Mouse (Mus musculus) adrenal gland, postnatal 36 days (tissue): ENCODE data around the gene Ngf. TPM values are rescaled to one million over a fixed set of nuclear protein-coding genes. Genes with fewer than 3 reads are reported as not detected.

Experiments
- DNase-seq, 2 experiments: peaks; one replicate each; pipeline ENCODE4 v3.0.0; 2021; ENCODE audit warnings: mixed read lengths in 1 of 2
- long read RNA-seq, 2 experiments: library from polyadenylated mRNA; stranded (forward); transcript quantifications; one replicate each; pipeline ENCODE4 v2.0.0; 2021; ENCODE audit warnings: borderline sequencing depth in 2 of 2
- total RNA-seq, 2 experiments: library from RNA; stranded (reverse); gene quantifications; 2 replicates each; pipeline ENCODE4 v1.2.3; 2021

Gene Ngf
- 1 to 10 TPM; 1.8 to 3.2 TPM for total RNA-seq
- long read RNA-seq, experiment 1, partial matches to known transcripts = 0 of 1 reads
- long read RNA-seq, experiment 1, other reads (novel, unspliced or antisense) = 1 of 1 reads
- long read RNA-seq, experiment 2, partial matches to known transcripts = 0 of 1 reads
- long read RNA-seq, experiment 2, other reads (novel, unspliced or antisense) = 0 of 1 reads

DNA sequence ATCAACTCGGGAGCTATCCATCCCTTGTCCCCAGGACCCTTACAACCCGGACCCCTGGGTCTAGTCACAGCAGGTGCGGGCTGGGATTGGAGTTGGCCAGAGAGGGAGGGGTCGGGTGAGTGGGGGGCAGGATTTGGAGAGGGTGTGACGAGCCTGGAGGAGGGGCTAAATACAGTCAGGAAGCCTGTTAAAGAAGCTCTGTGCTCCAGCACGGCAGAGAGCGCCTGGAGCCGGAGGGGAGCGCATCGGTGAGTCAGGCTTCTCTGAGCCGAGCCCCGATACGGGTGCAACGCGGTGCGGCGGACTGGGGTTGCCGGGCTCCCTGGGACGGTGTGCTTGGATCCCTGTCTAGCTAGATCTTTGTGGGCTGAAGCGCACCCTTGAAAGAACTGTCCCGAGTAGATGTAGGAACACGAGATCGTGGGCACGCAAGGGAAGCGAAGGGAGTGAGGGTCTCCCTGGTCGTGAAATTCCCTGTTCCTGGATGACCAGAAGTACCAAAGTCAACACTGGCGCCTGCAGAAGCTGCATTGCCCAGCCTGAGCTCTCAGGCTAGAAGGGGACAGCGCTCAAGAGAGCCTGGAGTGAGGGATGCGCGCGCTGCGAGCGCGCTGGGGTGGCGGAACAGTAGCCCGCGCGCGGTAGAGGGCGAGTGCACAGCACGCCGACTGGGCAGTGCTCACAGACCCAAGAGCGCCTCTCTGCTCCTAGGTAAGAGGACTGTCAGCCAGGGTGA, at the start of gene Ngf:
Gene Ngf (plus strand): TSS at position 207 of the 736 bp plus-strand sequence.
- DNase-seq = peak in 1 of 2 experiments; percentile 16

DNA sequence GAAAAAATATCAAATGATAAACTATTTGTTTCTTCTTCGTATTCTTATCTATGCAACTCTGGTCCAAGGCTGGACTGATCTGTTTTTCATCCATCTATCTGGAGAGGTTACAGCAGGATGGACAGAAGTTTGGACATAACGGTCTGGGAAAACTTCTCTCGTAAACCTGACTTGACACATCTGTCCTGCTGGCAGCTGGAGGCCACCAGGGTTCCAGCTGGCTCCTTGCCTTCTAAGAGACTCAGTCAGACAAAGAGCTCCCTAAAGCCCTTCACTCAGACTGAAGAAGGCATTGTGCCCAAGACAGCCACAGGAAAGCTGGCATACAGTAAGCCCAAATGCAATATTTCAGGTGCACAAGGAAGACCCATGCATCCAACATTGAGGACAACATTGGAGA, 24.2 kb upstream of the Ngf start:
- DNase-seq = peak in 1 of 2 experiments; percentile 13

- no peak for DNase-seq
Measured at GRCm38 (mm10) chr3:102446691-102447090, 23.0 kb upstream of the Ngf start.

GRCm38 (mm10) chr3:102454566-102454965, 15.2 kb upstream of the Ngf start:
- no peak for DNase-seq

DNA sequence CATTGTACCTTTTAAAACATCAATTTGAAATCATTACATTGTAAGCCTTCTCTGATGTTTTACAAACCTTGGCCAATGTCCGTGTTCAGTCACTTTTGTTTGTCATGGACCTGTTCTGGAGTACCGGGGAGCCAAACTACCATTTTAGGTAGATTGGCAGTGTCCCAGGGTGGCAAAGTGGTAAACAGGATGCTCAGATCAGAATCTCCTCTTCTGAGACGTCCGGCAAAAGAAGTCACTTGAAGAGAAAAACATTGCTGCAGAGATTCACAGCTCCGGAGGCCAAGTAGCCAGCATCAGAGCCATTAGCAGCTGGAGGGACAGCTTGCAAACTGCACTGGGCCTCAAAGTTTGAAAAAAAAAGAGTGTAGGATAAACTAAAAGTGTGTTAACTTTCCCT, 9.2 kb upstream of the Ngf start:
- DNase-seq = no peak

DNA sequence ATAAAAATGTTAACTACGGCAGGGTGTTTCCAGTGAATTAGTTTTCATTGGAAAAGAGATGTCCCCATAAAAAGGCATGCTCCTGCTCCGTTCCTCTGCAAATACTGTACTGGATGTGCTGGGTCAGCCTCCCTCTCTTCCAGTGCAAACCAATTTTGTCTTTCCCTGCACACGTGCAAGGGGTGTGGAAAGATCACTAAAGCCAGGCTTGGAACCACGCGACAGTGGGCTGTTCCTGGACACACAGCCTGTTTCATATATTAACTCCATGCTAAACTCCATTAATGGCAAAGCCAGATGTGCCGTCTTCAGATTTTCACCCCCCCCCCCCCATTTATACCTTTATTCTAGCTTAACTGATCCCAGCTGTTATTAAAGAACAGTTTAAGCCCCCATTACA, 8.7 kb upstream of the Ngf start:
- DNase-seq = no peak

DNA sequence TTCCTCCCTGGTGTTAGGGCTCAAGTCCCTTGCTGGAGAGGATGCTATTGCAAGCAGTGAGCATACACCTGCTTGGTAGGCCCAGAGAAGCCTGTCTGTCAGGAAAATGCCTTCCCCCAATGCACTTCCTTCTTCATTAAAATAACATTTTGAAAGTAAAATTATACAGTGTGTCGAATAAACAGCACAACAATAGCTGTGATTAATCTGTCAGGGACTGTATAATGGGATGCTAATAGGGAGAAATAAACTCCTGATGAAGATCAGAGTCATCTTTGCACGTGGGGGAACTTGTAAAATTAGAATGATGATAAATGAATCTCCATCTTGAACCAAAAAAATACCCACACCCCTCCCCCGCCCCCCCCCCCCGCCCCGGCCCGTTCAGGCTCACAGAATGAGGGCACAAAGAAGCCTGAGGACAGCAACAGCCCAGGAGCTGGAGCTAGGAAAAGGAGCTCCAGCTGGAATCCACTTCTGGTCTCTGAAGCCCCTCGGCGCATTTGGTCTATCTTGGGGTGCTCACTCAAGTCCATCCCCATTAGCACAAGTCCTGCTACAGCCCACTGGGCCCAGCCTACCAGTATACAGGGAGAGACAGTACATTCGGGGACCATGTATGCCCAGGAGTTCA, 6.9 kb upstream of the Ngf start:
- DNase-seq = no peak

DNA sequence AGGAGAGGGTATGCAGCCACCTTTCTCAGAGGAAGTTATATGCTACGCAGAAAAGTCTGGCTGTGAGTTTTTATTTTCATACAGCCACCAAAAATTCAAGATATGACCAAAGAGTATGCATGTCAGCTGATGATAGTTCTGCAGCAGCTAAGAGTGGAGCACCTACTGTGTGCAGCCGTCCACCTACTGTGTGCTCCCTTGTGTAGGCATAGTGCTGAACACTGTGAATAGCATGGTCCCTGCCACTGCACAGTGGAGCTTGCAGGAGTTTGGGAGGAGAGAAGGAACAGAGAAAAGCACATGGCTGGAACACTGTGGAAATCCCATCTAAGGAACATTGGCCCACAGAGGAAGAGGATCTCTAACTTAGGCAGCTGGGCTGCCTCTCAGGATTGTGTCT, 6.4 kb upstream of the Ngf start:
- DNase-seq = no peak

DNA sequence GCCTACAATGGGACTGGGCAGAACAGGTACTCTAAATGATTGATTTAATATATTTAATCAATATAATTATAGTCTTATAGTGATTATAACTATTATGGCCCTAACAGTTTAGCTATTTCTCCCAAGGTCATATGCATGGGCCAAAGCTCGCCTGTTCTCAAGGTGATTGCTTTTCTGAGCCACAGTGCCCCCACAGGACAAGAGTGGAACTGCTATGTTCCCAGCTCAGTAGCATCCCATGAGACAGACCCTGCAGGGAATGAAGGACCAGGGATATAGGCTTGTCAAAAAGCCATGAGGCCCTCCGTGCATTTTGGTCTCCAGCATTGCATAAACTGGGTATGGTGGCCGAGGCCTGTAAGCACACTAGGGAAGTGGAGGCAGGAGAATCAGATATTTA, 3.1 kb upstream of the Ngf start:
- peak; percentile 45 to 71 for DNase-seq

DNA sequence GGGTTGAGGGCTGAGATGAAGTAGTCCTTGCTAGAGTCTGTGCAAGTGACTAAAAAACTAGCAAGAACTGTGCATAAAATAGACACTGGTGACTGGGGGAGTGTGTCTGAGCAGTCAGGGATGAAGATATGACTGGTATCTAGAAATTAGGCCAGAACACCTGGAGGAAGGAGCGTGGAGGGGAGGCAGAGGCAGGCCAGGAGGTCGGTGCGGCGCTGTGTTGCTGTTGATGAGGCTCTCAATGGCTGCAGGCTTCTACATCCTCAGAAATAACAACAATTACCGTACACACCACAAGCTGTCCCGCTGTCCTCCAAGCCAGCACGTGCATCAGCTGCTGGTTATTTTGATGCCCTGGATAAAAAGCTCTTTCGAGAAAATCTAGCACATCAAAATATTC, 2.6 kb upstream of the Ngf start:
- no peak for DNase-seq

- no peak for DNase-seq
Measured at GRCm38 (mm10) chr3:102471251-102471650, 1.5 kb downstream of the Ngf start.

GRCm38 (mm10) chr3:102471799-102472198, 2.1 kb downstream of the Ngf start:
- no peak for DNase-seq

DNA sequence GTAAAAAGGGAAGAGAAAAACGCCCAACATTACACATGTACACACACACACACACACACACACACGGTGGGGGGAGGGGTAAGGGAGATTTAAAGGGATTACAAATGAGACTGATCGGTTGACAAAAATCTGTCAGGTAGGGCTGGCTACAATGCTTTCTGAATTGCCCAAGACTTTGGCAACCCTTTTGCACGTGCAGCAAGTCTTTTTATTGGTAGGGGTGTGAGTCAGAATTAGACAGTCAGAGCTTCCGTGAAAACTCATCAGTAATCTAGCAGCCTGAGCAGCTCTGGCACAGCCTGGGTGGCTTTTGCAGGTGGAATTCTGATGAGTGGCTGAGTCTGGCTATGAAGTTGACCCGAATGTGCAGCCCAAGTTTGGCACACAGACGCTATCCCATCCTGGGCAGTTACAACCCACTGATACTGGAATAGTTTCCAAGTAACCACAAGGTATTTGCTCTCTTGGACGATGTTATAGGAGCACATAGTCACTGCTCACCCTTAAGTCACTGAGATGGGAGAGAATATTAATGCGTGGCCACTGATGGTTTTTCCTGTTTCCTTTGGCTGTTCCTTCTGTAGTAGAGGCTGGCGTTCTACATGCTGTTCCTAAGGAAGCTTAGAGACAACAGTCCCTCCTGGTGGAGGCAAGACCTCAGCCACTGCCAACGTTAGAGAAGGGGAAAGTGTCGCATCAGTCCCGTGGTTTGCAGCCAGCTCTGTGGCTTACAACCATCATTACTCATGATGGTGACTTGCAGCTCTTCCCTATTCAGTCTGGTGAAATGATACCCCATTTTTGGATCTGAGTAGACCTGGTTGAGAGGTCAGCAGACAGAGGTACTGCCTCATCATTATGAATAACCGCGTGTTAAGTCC, 4.8 kb downstream of the Ngf start:
- DNase-seq = no peak

DNA sequence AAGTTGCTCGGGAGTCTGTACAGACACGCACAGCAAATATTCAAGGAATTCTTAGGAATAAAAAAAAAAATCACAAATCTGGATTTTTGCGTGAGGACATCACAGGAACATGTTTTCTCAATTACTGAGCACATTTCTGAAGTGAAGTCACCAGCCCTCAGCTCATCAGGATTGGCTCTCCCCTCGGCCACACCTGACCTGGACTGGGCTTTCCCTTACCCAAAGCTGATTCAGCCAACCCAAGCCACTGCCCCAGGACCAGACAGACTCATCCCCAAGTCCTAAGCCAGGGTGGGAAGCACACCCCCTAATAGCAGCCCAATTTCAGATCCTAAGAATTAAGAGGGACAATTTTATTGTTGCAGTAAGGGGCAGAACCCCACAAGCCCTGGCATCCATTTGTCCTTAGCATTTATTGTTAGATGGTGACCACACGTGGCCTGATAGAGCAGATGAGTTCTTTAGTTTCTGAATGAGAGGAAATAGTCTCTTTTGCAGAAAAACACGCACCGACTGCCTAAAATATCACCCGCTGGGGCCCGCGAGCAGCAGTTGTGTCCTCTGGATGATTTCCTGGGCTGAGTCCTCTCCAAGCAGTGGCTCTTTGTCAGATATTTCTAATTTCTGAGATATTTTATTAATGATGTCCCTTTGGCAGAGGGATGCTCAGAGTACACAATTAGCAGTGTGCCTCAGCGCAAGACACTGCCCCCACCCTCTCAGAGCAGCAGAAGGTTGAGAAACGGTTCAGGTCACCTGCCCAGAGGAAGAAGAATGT, 8.4 kb downstream of the Ngf start:
- DNase-seq = peak in 1 of 2 experiments; percentile 4

GRCm38 (mm10) chr3:102490393-102491123, 20.8 kb downstream of the Ngf start:
- DNase-seq = no peak

DNA sequence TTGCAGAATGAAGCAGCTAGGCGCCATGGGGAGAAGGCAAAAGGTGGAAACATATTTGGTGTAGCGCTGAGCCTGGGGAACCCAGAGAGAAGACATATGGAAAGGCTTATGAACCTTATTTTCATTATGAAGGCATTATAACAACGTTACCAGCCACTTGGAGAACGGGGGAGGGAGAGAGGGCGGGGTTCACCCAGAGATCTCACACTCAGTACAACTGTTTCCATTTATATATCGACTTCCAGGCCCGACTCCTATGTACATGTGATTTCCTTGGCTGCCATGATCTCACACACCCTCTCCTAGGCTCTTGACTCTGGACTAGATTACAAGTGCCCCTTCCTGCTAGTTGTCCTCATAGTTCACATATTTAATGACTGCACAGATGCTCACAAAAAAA, 28.4 kb downstream of the Ngf start:
- no peak for DNase-seq

DNA sequence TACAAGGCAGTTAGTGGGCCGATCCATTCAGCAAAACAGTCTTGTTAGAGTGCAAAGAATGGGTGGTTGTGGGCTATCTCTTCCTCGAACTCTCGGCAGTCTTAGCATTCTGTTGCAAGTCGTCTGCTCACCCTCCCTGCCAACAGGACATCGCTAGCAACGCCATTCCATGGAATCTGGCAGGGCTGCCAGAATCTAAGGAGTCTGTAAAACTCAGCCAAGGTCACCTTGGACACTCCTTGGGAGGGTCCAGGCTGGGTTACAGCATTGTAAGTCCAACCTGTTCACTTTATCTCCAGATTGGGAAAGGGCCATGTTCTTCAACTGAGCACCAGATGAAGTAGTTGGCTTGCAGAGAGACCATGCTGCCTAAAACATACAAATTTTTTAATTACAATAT, 29.2 kb downstream of the Ngf start:
- no peak for DNase-seq

- no peak for DNase-seq
Measured at GRCm38 (mm10) chr3:102500031-102500430, 30.3 kb downstream of the Ngf start.

DNA sequence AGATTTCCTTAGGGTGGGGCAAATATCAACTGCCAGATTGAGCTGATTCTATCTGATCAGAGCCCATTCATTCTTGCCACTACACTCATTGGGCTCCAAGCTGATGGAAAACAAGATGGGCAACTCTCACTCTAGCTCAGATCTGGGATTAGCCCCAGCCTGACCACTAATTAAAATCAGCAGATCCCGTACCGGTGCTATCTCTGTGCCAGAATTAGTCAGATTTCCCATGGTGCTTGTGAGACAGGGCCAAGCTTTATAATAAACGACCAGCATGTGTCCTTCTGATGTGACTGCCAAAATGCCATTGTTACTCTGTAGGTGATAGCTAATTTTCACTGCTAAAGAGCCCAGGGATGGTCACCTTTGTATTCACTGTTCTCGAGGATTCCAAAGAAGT, 31.5 kb downstream of the Ngf start:
- no peak for DNase-seq

GRCm38 (mm10) chr3:102505129-102505528, 35.4 kb downstream of the Ngf start:
- DNase-seq = no peak

- DNase-seq = no peak
Measured at GRCm38 (mm10) chr3:102506061-102506460, 36.3 kb downstream of the Ngf start.
